Mouse (Mus musculus) kidney, adult 2 months (tissue): ENCODE measurements at regions not wholly inside any gene's neighbourhood (a gene's known extent, or its start where the extent isn't known, plus 50 kb on each side); places are given as distances from the start of the nearest gene placed in this dataset.

Experiments used
- CTCF ChIP-seq: fragments of 200-500 bp; conservative IDR thresholded peaks from 2 replicates; pipeline ENCODE4 v1.5.1; 2011; ENCODE audit warnings: low read depth, mild to moderate bottlenecking, control low read depth, low read length, moderate library complexity, mixed read lengths; ENCODE audit not compliant: insufficient read depth, insufficient read length
- POLR2A ChIP-seq: fragments of 200-500 bp; IDR thresholded peaks from one replicate; pipeline ENCODE4 v1.6.1; 2011; ENCODE audit warnings: low read depth, low read length, control low read depth

DNA sequence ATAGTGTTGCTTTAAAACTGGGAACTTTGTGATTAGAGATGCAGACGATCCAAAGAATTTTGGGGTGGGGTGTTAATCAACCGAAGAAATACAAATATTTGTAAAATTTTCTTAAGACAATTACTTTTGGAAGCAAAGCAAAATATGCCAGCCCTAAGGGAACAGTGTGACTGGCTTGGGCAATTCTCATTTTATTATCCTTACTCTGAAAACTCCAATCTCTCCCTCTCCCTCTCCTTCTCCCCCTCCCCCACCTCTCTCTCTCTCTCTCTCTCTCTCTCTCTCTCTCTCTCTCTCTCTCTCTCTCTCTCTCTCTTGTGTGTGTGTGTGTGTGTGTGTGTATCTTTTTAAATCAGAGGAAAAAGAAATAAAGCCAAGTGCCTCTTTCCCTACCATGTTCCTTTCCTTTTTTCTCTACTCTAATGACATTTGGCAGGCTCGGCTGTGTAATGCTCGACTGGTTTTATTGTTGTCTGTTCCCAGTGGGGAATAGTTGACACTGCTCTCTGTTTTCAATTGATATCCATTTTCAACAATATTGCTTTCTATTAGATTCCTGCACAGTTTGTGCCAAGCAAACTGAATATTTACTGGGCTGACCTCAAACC is 367.5 kb upstream of the Fam92a start:
- TF ChIP-seq CTCF (no peak), POLR2A (no peak)
